Mouse (Mus musculus): Measurements from ENCODE around the gene Ppp1ca. TPM values are rescaled to one million over a fixed set of nuclear protein-coding genes. Genes with fewer than 3 reads are reported as not detected.
A peak's percentile ranks its signal among the peaks of the same experiment; 100 is the strongest.

Ppp1ca gene
- polyA plus RNA-seq, 1 experiment from 2014 or later, result 627 TPM

DNA sequence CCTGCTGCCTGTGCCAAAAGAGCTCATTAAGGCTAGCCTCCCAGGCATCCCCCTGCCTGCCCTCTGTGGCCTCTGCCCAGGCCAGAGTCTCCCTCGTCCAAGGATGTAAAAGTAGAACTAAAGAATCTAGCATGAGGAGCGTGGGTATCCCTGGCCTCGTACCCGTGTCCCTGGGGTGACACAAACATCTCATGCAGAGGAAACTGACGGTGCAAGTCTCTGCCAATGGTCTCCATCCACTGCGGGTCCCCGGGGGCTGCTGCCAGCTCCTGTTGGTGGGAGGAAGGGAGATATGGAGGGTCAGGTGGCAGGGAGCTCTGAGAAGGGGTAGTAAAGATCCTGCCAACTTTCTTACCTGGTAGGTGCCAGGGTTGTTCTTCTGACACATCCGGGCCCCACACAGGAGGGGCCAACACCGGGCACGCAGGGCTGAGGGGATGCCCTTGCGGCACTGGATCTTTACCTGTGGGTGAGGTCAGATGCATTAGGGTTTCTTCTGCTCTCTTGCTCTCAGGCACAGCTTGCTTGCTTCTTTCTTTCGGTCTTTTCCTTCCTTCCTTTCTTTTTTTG is 2.7 kb upstream of the Ppp1ca start:
- H3K27me3 ChIP-seq (replicated peaks), result no peaks in the 10 kb centered on the region
- H3K36me3 ChIP-seq, result peaks cover 11% of the 10 kb centered on the region
- H3K4me3 ChIP-seq, result no peak overlapping the region
- H3K27ac ChIP-seq (ENCODE audit: poor library complexity, severe bottlenecking), result no peak overlapping the region
- H3K9me3 ChIP-seq (replicated peaks), result no peaks in the 10 kb centered on the region
- no peak overlapping the region for H3K4me2 ChIP-seq
- ATAC-seq (ENCODE audit: insufficient number of reproducible peaks, low FRiP score), result no peak
- 86% methylated on average over 12 of the region's 12 CpGs for WGBS
- H3K9ac ChIP-seq, result no peak overlapping the region
- H3K4me1 ChIP-seq (replicated peaks), result peaks cover 62% of the 10 kb centered on the region

DNA sequence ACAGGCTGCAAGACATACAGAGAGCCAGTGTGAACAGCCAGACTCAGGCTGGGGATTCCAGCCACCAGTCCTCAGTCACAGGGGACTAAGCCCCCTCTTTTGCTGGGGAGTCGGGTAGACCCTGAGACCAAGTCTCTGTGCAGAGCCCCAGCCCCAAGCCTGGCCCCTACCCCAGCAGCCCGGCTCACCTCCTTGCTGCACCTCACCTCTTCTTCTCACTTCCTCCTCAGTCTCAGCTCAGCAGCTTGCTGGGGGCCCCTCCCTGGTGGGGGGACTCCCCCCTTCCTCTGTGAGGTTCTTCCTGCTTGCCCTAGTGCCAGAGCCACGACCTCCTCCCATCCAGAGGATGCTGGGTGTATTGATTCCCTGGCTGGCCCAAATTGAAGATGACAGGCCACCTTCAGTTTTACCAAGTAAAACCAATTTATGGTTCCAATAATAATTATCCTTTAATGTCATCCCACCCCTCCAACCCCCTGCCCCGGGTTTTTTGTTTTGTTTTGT is 982 bp upstream of the Ppp1ca start, which contains the start of gene Tbc1d10c:
TSS of gene Tbc1d10c (minus strand) at position 454 of the 504 bp plus-strand sequence.
- 52% methylated on average over 4 of the region's 4 CpGs for WGBS
- Histone ChIP-seq H3K9ac (peak within 1 kb of the TSS; percentile 92), H3K4me1 (replicated peaks) (peaks cover 51% of the 10 kb centered on the region), H3K27me3 (replicated peaks) (no peaks in the 10 kb centered on the region), H3K36me3 (peaks cover 28% of the 10 kb centered on the region), H3K9me3 (replicated peaks) (no peaks in the 10 kb centered on the region), H3K4me2 (peak within 1 kb of the TSS; percentile 86), H3K27ac (ENCODE audit: poor library complexity, severe bottlenecking) (peak within 1 kb of the TSS; percentile 88), H3K4me3 (peak within 1 kb of the TSS; percentile 74)
- ATAC-seq (ENCODE audit: insufficient number of reproducible peaks, low FRiP score), result no peak

DNA sequence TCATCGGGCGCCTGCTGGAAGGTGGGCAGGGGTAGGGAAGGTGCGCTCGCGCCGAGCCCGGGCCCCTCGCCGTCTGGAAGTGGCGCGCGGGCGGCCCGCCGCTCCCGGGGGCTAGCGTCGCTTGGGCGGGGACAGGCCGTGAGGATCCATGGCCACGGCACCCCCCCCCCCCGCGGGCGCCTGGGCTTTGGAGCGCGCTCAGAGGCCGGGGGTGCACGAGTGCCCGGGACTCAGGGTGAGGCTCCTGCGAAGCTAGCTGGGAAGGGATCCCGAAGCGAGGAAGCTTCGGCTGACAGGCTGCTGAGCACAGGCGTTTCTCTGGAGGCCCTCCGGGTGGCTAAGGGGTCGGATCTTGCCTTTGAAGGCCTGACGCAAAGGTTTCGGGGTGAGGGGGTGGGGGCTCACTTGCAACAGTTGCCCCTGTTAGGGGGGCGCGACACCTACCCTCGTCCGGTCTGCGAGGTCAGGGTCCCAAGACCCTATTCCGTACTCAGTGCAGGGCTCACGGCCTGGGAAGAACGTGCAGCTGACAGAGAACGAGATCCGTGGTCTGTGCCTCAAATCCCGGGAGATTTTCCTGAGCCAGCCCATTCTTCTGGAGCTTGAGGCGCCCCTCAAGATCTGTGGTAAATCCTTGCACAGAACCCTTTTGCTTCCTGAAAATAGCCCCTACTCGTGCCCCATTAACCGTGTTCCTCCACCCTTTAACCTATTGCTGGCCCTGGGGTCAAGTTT is 553 bp downstream of the Ppp1ca start:
- Histone ChIP-seq H3K9ac (peak overlapping the region; percentile 92), H3K4me1 (replicated peaks) (peaks cover 50% of the 10 kb centered on the region), H3K4me2 (peak overlapping the region; percentile 86), H3K36me3 (peaks cover 44% of the 10 kb centered on the region), H3K4me3 (peak overlapping the region; percentile 74), H3K27ac (ENCODE audit: poor library complexity, severe bottlenecking) (peak overlapping the region; percentile 88), H3K27me3 (replicated peaks) (no peaks in the 10 kb centered on the region), H3K9me3 (replicated peaks) (no peaks in the 10 kb centered on the region)
- WGBS, result under 1% methylated on average over 51 of the region's 52 CpGs
- ATAC-seq (ENCODE audit: insufficient number of reproducible peaks, low FRiP score), result peak; percentile 69

DNA sequence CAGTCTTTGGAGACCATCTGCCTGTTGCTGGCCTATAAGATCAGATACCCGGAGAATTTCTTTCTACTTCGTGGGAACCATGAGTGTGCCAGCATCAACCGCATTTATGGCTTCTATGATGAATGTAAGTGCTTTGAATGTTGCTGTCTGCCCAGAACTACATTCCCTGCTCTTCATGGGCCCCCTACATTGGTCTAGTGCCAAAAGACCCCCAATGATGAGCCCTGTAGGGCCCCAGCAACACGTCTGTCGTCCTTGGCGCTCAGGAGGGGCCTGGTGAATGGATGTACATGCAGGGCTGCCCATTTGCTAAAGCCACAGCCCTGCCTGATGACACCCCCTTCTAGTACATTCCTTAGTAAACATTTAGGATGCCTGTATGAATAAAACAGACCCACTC is 1.3 kb downstream of the Ppp1ca start:
- Histone ChIP-seq H3K4me2 (peak overlapping the region; percentile 86), H3K4me3 (peak overlapping the region; percentile 74), H3K9ac (peak overlapping the region; percentile 92), H3K9me3 (replicated peaks) (no peaks in the 10 kb centered on the region), H3K4me1 (replicated peaks) (peaks cover 43% of the 10 kb centered on the region), H3K36me3 (peaks cover 50% of the 10 kb centered on the region), H3K27ac (ENCODE audit: poor library complexity, severe bottlenecking) (peak overlapping the region; percentile 88; the same call in 1 of the 2 replicates), H3K27me3 (replicated peaks) (no peaks in the 10 kb centered on the region)
- no peak for ATAC-seq (ENCODE audit: insufficient number of reproducible peaks, low FRiP score)
- 54% methylated on average over 6 of the region's 6 CpGs for WGBS

DNA sequence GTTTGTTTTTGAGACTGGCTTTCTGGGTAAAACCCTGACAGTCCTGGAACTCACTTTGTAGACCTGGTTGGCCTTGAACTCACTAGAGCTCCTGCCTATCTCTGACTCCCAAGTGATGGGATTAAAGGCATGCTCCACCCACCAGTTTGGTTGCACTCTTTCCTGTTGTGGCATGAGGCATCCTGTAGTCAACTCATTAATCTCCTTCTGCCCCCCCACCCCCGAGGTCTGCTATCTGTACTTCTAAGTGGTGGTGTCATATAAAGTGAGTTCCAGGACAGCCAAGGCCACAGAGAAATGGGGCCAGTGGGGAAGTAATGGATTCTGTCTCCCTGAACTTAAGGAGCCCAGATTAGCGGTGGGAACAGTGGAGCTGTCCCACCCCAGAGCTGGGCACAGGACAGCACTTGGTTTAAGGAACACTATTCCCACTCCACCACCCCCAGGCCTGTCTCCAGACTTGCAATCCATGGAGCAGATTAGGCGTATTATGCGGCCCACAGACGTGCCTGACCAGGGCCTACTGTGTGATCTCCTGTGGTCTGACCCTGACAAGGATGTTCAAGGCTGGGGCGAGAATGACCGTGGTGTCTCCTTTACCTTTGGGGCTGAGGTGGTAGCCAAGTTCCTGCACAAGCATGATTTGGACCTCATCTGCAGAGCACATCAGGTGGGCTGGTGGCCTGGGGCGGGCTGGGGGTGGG is 2.3 kb downstream of the Ppp1ca start:
- H3K27ac ChIP-seq (ENCODE audit: poor library complexity, severe bottlenecking), result no peak overlapping the region
- H3K27me3 ChIP-seq (replicated peaks), result no peaks in the 10 kb centered on the region
- H3K9ac ChIP-seq, result peak overlapping the region; percentile 92; the same call in 1 of the 2 replicates
- no peak overlapping the region for H3K4me3 ChIP-seq
- WGBS, result 73% methylated on average over 8 of the region's 8 CpGs
- no peak for ATAC-seq (ENCODE audit: insufficient number of reproducible peaks, low FRiP score)
- 0 out of 2 replicates have a peak overlapping the region, but pooled peaks have one; percentile 86 for H3K4me2 ChIP-seq
- peaks cover 42% of the 10 kb centered on the region for H3K4me1 ChIP-seq (replicated peaks)
- H3K36me3 ChIP-seq, result peaks cover 60% of the 10 kb centered on the region
- H3K9me3 ChIP-seq (replicated peaks), result no peaks in the 10 kb centered on the region

DNA sequence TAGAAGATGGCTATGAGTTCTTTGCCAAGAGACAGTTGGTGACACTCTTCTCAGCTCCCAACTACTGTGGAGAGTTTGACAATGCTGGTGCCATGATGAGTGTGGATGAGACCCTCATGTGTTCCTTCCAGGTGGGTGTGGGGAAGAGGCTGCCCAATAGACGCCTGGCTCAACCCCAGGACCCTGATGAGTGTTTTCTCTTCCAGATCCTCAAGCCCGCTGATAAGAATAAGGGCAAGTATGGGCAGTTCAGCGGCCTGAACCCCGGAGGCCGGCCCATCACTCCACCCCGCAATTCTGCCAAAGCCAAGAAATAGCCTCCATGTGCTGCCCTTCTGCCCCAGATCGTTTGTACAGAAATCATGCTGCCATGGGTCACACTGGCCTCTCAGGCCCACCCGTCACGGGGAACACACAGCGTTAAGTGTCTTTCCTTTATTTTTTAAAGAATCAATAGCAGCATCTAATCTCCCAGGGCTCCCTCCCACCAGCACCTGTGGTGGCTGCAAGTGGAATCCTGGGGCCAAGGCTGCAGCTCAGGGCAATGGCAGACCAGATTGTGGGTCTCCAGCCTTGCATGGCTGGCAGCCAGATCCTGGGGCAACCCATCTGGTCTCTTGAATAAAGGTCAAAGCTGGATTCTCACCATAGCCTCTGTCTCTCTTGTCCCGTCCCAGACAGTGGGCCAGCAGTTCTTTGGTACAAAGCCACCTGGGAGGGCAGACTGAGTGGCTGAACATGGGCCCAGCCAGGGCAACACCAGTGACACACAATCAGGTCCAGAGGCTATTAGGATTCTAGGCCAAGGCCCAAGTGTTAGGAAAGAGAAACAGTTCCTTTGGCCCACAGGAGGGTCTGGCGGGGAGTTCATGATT is 3.1 kb downstream of the Ppp1ca start:
- H3K4me1 ChIP-seq (replicated peaks), result peaks cover 45% of the 10 kb centered on the region
- WGBS, result 71% methylated on average over 12 of the region's 12 CpGs
- ATAC-seq (ENCODE audit: insufficient number of reproducible peaks, low FRiP score), result no peak
- H3K27me3 ChIP-seq (replicated peaks), result no peaks in the 10 kb centered on the region
- H3K9ac ChIP-seq, result 0 out of 2 replicates have a peak overlapping the region, but pooled peaks have one; percentile 14
- peaks cover 67% of the 10 kb centered on the region for H3K36me3 ChIP-seq
- H3K4me3 ChIP-seq, result no peak overlapping the region
- no peak overlapping the region for H3K4me2 ChIP-seq
- no peaks in the 10 kb centered on the region for H3K9me3 ChIP-seq (replicated peaks)
- H3K27ac ChIP-seq (ENCODE audit: poor library complexity, severe bottlenecking), result no peak overlapping the region

DNA sequence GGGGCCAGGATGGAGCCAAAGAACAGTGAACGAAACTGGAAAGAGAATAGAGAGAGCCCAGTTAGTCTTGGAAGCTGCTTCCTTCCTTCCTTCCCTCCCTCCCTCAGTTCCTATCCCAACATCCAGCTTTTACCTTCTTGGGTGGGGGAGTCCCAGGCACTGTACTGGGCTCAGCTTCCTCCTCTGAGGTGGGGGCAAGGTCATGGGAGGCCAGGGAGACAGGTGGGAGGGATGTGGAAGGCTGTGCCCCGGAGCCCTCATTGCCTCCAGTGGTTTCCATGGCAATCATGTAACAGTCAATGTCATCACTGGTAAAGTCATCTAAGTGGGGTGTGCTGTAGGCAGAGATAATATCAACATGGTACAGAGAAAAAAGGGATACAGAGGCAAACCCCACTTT is 4.2 kb downstream of the Ppp1ca start:
- no peak for ATAC-seq (ENCODE audit: insufficient number of reproducible peaks, low FRiP score)
- H3K4me3 ChIP-seq, result no peak overlapping the region
- peaks cover 73% of the 10 kb centered on the region for H3K36me3 ChIP-seq
- no peak overlapping the region for H3K9ac ChIP-seq
- WGBS, result 60% methylated on average over 2 of the region's 2 CpGs
- no peaks in the 10 kb centered on the region for H3K27me3 ChIP-seq (replicated peaks)
- H3K4me1 ChIP-seq (replicated peaks), result peaks cover 50% of the 10 kb centered on the region
- H3K27ac ChIP-seq (ENCODE audit: poor library complexity, severe bottlenecking), result no peak overlapping the region
- no peak overlapping the region for H3K4me2 ChIP-seq
- H3K9me3 ChIP-seq (replicated peaks), result no peaks in the 10 kb centered on the region

DNA sequence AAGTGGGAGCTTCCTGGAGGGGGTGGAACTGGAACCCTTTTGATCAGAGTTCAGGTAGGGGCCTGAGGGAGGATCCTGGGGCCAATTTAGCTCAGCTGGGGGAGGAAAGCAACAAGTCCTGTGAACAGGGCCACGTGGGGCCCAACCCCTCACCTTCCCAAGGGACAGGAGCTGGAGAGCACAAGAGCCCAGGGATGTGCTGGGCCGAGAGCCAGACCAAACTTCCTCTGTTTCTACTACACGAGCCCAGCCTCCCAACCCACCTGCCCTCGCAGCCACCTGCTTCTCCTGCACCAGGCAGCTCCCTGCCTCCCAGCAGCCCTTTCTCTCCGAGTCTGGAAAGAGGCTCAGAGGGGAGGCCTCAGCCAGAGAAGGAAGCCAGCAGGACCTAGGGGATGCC is 4.7 kb downstream of the Ppp1ca start:
- peaks cover 45% of the 10 kb centered on the region for H3K4me1 ChIP-seq (replicated peaks)
- peak overlapping the region; percentile 42; the same call in 1 of the 2 replicates for H3K9ac ChIP-seq
- no peak overlapping the region for H3K27ac ChIP-seq (ENCODE audit: poor library complexity, severe bottlenecking)
- H3K27me3 ChIP-seq (replicated peaks), result no peaks in the 10 kb centered on the region
- H3K36me3 ChIP-seq, result peaks cover 73% of the 10 kb centered on the region
- H3K9me3 ChIP-seq (replicated peaks), result no peaks in the 10 kb centered on the region
- WGBS, result 37% methylated on average over 5 of the region's 5 CpGs
- no peak for ATAC-seq (ENCODE audit: insufficient number of reproducible peaks, low FRiP score)
- H3K4me3 ChIP-seq, result no peak overlapping the region
- no peak overlapping the region for H3K4me2 ChIP-seq

DNA sequence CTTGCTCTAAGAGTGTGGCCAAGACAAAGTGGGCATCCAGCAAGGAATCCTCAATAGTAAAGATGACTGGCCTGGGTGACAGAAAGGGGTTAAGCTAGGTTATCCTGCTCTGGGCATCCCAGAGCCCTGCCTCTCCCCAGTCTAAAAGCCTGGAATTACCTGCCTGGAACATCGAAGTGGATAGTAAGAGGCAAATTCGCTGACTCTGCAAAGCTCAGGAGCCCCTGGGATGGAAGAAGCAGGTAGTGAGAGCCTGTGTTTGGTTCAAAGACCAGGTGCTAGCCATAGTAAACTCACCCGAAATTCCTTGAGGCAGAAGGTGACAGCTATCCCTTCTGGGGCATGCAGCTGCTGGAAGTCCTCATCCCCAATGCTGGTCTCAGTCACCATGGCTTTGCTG is 5.3 kb downstream of the Ppp1ca start:
- WGBS, result 62% methylated on average over 3 of the region's 3 CpGs
- Histone ChIP-seq H3K4me3 (no peak overlapping the region), H3K36me3 (peaks cover 73% of the 10 kb centered on the region), H3K9ac (no peak overlapping the region), H3K4me1 (replicated peaks) (peaks cover 49% of the 10 kb centered on the region), H3K4me2 (no peak overlapping the region), H3K27ac (ENCODE audit: poor library complexity, severe bottlenecking) (no peak overlapping the region), H3K9me3 (replicated peaks) (no peaks in the 10 kb centered on the region), H3K27me3 (replicated peaks) (no peaks in the 10 kb centered on the region)
- ATAC-seq (ENCODE audit: insufficient number of reproducible peaks, low FRiP score), result no peak

DNA sequence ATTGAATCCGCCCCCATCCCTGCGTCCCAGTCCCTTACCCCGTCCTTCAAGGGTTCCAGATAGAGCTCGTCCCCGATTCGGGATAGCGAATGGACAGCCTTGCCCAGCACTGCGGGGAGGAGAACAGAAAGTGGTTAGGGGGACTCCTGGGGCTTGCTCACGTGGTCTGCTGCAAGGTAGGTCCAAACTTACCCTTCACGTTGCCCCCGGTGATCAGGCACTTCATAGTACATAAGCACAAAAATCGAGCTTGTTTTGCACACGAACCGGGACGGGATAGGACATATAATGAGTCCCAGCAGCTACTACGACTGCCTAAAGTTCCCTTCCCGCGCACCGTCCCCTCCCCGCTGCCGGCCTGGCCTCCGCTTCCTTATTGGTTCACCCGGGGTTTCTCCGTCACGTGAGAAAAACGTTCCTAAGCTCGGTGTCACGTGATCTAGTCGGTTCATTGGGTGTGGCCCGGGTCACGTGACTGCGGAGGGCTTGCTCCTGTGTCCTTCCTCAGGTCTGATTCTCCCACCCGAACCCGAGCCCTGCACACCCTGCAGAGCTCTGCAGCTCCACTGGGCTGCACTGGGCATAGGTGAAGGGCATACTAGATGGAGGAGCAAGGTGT is 9.5 kb downstream of the Ppp1ca start, which contains the start of gene Rad9a:
TSS of gene Rad9a (minus strand) at position 372 of the 619 bp plus-strand sequence.
- Histone ChIP-seq H3K27ac (ENCODE audit: poor library complexity, severe bottlenecking) (peak within 1 kb of the TSS; percentile 60), H3K9me3 (replicated peaks) (no peaks in the 10 kb centered on the region), H3K9ac (peak within 1 kb of the TSS; percentile 94), H3K36me3 (peaks cover 39% of the 10 kb centered on the region), H3K27me3 (replicated peaks) (peaks cover 12% of the 10 kb centered on the region), H3K4me2 (peak within 1 kb of the TSS; percentile 81), H3K4me3 (peak within 1 kb of the TSS; percentile 83), H3K4me1 (replicated peaks) (peaks cover 35% of the 10 kb centered on the region)
- ATAC-seq (ENCODE audit: insufficient number of reproducible peaks, low FRiP score), result peak; percentile 86
- WGBS, result under 1% methylated on average over 34 of the region's 34 CpGs
